Mouse (Mus musculus) embryo, embryonic 11 days (tissue): ENCODE results near the gene Gm12248.
"Not testable (repeated sequence)": the region's sequence is repeated elsewhere in the genome, so short reads cannot be mapped to it uniquely, and the experiment has no call there.

Source experiments
- DNase-seq: peaks from one replicate; pipeline ENCODE4 v3.0.0-alpha.2; 2015

Gene Gm12248

DNA sequence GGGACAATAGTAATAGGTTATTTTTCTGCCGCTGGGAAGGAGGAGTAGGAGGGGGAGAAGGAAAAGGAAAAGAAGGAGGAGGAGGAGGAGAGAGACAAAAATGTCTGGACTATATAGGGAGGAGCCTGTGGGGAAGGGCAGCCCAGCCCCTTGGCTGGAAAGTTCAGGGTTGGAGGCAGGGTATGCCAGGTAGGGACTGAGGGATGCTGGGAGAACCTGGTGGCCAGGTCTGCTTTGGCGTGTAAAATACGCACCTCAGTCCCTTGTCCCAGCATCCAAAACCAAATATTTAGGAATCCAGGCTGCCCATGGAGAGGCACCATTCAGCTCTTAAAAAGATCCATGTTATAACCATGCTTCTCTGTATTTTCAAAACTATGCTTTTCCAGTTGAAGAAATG lies 9.2 kb upstream of the Gm12248 start:
- DNase-seq = no peak

DNA sequence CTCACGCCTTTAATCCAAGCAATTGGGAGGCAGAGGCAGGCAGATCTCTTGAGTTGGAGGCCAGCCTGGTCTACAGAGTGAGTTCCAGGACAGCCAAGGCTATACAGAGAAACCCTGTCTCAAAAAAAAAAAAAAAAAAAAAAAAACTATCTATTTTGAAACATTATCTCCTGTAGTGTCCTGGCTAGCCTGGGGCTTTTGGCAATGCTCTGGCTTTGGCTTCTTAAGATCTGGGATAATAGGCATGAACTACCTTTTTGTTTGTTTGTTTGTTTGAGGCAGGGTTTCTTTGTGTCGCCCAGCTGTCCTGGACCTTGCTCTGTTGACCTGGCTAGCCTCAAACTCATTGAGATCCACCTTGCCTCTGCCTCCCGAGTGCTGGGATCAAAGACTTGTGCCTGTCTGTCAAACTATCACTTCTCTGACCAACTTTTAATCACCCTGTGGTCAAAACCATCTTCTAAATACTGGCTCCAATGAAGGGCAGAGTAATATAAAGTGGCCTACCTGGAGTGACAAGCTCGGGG lies 8.3 kb upstream of the Gm12248 start:
- no peak for DNase-seq

DNA sequence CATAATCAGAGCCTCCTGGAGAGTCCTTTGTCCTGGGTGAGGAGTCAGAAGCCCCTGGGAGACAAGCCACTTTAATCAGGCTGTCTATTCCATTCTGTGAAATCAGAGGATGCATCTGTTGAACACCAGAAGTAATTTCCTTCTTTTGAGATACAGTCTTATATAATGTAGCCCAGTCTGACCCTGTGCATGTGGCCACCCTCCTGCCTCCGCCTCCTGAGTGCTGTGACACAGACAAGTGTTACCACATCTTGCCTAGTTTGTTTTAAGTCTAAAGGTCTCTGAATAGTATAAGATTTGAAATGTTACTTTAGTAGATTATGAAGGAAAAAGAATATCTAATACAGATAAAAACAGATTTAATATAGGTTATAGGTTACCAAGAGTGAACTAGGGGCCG lies 7.1 kb upstream of the Gm12248 start:
- DNase-seq = no peak

DNA sequence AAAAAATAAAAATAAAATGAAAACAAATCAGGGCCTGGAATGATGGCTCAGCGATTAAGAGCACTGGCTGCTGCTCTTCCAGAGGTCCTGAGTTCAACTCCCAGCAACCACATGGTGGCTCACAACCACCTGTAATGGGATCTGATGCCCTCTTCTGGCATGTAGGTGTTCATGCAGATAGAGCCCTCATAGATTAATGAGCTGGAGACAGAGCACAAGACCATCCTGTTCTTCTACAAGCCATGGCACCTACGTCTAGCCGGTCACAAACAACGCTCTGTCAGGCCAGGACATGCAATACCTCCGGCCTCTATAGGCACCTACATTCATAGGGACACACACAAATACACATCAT lies 5.4 kb upstream of the Gm12248 start:
- DNase-seq = not testable (repeated sequence)

DNA sequence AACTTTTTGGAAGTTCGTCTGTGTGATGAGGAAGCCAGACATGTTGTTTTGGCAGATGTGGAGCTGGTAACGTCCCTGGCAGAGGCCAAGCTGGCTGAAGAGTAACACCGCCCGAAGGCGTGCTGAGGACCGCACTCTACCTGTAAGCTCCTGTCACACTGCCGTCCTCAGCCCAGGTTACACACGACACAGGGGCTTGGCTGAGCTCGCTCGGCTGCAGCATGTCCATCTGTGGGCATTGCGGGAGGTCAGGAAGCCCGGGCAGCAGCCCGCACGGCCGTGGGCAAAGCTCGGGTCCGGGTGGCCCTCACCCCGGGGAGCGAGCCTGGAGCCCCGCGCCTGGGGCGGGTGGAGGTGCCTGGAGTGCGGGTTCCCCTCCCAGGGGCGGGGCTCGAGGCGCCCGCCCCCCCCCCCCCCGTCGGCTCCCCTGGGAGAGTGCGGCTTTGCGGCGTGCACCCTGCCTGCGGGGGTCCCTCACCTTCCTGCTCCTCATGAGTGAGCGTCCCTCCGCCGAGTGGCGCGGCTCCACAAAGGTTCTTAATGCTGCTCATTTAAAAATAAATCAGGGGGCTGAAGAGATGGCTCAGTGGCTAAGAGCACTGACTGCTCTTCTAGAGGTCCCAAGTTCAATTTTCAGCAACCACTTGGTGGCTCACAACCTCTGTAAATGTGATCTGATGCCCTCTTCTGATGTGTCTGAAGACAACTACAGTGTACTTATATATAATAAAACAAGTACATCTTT lies 4.9 kb upstream of the Gm12248 start:
- peak; percentile 23 for DNase-seq

DNA sequence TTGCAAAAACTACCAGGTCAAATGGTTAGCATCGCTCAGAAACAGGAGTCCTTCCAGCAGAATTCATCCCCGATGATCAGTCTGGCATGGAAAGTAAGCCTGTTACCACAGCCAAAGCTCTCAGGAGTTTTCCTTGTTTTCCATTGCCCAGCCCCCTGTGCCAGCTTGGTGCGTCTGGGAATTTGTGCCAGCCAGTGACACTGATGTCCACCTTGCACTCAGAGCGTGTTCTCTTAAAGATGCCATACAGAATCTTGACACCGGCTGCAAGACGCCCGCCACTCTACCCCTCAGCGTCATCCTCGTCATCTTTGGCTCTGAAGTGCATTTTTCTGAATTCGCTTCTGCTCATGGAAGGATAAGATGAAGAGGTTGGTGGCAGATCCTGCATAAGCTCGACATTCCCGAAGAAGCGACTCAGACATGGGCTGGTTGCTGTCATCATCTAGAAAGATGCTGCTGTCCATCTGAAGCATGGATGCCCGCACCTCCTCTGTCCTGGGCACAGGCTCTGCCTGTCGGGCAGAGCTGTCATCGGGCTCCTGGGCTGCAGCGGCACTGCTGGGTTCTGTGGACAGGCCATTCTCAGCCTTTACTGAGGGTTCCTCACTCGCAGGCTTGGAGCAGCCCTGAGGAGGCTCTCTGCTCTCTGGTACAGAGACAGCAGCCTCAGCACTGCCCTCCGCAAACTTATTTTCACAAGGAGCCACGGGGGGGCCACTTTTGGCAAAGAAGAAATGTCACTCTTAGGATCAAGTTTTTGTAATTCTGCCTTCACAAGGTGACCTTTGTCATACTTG lies 4.1 kb upstream of the Gm12248 start:
- peak; percentile 43 for DNase-seq

DNA sequence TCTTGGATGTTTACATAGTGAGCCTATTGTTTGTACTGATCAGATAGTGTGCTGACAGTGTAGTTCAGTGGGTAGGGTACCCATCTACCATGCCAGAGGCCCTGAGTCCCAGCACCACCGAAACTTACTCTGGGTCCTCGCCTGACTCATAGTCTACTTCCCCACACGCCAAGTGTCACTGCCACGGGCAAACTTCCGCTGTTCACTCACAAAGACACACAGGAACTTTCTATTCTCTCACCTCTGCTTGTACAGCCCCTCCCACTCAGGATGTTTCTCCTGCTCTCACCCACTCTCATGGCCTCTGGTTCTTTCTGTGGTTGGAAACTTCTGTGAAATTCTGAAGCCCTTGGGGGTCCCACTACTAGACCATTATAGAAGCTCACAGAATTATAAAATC lies 3.2 kb upstream of the Gm12248 start:
- no peak for DNase-seq

DNA sequence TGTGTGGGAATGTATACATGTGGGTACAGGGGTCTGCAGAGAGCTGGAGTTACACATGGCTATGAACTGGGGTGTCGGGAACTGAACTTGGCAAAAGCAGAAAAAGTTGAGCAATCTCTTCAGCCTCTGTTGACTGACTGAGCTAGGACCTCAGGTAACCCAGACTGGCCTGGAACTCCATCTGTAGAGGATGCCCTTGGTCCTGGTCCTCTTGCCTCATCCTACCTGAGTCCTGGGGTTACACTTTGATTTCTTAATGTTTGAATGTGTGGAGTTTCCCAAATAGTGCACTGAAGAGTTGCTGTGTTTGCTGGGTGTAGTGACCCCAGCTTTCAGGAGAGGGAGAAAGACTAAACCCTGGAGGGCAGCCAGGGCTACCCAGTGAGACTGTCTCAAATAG lies 2.6 kb upstream of the Gm12248 start:
- no peak for DNase-seq

DNA sequence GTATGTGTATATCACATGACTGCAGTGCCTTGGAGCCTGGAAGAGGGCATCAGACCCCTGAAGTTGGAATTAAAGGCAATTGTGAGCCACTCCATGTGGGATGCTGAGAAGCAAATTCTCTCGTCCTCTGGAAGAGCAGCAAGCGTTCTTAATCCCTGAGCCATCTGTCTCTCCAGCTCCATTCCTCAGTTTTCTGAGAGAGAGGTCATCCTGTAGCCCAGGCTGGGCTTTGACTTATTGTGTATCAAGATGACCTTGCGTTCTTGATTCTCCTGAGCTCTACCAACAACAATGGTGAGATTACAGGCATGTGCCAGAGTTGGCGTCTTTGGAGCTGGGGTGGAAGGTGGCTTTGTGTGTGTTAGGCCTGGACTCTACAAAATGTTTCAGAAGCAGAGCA lies 1.8 kb upstream of the Gm12248 start:
- DNase-seq = no peak

DNA sequence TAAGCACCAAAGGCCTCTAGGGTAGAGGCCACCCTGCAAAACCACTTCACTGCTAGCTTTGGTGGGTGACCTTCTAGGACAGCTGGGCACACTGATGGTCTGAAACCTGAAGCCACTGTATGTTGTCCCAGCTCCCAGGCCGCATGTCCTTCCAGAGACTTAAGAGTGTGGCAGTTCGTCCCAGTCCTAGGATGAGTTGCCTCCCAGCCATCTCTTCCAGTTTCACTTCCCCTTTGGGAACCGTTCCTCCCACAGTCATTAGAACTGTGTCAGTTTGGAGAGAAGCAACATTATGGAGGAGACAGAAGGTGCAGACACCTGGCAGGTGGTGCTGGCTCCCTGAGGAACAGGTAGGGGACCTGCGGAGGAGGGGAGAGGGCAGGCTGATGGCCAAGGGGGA lies 393 bp downstream of the Gm12248 start:
- DNase-seq = no peak

DNA sequence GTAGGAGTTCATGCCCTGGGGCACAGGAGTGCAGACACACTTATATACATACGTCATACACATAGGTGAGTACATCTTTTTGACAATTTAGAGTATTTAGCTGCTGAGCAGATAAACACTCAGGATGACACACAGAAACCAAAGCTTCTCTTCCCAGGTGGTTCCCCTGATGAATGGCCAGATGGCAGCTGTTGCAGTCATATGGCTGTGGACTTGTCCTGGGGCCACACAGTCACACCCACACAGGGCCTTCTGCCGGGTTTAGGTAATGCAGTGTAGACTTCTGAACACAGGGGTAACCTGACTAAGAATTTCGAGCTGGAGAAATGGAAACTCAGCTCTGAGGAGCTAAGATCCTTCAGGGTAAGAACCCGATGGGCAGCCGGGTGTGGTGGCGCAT lies 11.2 kb downstream of the Gm12248 start:
- no peak for DNase-seq

DNA sequence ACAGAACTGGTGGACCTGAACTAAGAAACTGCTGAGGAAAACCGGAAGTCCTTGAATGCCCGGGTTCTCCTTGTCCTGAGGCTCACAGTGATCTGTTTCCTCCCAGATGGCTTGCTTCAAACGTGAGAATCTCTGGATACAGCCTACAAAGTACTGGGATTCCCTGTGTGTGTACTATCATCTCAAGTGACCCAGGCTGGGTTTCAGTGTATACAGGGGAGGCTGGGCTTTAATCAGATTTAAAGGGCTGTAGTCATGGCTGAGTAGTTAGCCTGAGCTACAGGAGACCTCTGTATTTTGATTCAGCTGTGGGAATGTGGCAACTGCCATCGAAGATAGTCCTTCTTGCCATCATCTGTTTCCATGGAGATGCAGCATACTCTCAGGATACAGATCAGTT lies 15.7 kb downstream of the Gm12248 start:
- DNase-seq = no peak

DNA sequence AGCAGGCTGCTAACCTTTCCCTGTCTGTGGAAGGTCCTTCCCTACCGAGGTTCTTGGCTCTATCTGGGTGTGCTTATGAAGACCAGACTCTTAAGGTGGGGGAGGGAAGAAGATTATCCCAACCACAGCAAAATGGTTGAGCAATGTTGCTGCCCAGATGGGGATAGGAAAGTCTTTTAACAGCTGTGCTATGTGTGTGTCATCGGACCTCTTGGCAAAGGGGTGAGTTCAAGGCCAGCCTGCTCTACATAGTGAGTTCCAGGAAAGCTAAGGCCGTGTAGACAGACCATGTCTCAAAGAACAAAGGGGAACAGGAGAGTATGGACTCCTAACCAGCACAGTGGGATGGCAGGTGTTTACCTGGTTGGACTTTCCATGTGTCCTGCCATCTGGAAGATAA lies 20.0 kb downstream of the Gm12248 start:
- no peak for DNase-seq

DNA sequence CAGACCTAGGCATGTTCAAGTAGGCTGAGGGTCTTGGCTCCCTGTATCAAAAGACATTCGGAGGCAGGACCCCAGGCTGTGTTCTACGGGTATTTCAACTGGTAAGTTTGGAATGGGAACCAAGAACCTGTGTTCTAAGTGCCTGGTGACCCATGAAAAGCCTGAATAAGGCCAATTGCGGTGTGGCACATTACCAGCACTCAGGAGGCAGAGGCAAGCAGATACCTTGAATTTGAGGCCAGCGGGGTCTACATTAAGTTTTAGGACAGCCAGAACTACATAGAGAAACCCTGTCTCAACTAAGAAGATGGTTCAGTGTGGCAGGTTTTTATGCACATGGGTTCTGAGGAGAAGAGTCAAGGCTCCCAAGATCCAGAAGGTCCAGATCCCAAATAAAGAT lies 27.9 kb downstream of the Gm12248 start:
- DNase-seq = no peak

DNA sequence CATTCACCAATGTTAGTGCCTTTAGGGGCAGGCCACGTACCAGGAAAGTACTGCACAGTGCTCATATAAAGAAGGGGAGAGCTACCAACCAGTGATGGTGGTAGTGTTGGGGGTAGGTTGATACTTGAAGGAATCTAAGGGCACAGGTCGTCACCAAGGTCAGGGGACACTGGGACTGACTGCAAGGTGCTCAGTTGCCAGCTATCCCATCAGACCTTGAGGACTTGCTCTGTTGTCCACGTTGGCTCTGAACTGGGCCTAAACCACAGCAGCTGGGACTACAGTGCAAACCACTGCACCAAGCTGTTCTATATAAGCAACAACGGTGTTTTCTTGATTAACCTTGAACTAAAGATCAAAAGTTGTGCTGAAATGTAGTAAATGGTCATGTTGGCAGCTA lies 30.3 kb downstream of the Gm12248 start:
- no peak for DNase-seq

DNA sequence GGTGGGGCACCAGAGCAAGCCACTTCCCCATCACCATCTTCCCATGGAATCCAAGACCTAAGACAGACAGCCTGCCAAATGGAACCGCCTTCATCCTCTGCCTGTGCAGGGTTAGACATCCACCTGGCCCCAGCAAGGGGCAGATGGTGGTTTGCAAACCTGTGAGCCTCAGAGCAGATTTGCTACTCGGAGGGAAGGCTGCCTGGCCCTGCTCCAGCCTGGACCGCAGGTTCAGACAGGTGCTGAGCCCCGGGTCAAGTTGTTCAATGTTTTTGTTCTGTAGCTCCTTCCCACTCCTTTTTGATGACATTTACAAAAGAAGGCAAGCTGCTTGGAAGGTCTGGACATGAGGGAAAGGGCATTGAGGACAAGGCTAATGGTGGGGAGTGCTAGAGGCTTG lies 31.7 kb downstream of the Gm12248 start:
- DNase-seq = not testable (repeated sequence)

DNA sequence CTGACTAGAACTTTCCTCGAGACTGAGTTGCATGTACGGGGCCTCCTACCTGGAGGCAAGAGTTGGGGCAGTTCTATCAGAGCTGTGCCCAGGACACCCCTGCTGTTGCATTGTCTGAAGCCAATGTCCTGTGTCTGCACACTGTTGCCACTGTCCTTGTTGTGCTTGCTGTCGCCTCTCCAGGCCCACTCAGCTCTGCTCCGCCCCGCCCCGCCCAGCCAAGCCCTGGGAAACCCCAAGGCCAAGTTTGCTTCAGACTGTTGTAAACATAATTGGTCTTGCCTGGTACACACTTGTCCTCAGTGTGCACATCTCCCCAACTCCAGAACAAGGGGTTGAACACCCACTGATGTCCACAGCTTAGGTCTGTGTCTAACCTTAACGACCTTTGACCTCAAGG lies 33.2 kb downstream of the Gm12248 start:
- not testable (repeated sequence) for DNase-seq

DNA sequence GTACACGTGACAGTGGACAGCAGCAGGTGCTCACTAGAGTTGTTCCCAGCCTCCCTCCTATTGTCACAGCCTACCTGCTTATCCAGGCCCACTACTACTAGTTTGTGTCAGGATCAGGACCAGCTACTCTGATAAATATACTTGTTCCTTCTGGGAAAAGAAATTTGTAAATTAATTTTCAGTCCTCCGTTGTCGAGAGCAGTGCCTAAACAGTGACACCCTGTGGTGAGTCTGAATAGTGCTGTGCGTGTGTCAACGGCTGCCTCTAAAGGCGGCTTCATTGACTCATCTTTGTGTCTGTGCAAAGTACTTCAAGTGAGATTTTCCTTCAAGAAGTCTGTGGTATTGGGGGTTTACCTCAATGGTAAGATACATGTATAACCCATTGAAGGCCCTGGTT lies 35.5 kb downstream of the Gm12248 start:
- peak; percentile 57 for DNase-seq

DNA sequence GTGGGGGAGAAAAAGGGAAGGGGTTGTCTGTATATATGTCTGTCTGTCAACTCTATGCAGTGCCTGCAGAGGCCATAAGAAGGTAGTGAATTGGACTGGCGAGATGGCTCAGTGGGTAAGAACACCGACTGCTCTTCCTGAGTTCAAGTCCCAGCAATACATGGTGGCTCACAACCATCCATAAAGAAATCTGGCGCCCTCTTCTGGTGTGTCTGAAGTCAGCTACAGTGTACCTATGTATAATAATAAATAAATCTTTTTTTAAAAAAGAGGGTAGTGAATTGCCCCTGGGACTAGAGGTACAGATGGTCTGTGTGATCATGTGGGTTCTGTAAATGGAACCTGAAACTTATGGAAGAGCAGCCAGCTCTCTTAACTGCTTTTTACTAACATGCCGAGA lies 46.5 kb downstream of the Gm12248 start:
- DNase-seq = peak; percentile 14

DNA sequence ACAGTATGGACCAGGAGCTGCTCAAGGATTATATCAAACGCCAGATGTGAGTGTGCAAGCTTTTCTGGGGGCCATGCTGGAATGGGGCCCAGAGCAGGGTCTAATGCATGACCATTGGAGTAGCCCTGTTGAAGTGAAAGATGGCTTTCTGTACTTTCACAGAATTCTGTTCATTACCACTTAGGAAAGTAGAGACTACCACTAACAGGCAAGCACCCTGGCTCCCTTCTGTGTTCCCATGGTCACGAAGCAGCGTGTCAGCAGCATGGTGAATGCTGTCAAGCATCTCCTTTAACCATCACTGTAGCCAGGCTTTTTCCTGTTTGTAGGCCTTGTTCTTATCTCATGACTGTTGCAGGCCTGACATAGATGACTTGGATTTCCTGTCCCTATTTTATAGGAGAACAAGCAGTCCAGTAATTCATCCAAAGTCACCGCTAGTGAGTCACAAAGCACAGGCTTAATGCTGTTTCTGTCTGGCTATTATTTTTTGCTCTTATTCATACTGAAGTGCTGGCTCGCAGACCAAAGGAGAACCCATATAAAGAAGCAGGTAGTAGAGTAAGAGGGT lies 50.0 kb downstream of the Gm12248 start:
- DNase-seq = no peak

DNA sequence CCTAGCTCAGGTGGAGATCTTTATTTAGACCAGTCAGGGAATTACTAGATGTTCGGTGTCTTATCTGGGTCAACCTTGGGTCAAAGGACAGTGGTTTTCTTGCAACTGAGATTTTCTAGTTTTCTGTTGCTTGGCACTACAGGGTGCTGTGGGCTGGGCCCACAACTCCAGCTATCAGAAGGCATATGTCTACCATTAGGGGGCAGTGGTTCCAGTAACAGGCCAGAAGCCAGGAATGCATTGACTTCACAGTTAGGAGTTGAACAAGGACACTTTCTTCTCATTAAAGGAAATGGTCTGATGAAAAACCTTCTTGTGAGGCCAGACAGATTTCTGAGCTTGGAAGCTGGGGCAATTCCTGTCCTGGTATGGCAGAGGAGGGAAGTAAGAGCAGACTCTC lies 53.9 kb downstream of the Gm12248 start:
- peak; percentile 36 for DNase-seq

DNA sequence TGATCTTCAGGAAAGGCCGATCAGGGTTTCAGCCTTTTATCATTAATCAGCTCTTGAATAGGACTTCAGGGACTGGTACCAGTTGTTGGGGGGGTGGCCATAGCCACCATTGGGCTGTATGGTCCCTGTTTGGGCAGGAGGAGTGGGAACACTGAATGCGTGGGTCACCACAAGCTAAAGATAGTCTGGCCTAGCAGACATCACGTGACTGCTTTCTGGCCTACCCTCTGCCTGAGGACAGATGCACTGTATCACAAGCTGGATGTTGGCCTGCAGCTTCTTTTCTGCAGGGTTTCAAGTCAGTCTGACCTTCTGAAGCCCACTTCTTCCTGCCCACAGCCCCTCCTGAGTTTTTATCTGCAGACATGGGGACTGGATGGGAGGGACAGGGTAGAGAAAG lies 59.3 kb downstream of the Gm12248 start:
- DNase-seq = no peak

DNA sequence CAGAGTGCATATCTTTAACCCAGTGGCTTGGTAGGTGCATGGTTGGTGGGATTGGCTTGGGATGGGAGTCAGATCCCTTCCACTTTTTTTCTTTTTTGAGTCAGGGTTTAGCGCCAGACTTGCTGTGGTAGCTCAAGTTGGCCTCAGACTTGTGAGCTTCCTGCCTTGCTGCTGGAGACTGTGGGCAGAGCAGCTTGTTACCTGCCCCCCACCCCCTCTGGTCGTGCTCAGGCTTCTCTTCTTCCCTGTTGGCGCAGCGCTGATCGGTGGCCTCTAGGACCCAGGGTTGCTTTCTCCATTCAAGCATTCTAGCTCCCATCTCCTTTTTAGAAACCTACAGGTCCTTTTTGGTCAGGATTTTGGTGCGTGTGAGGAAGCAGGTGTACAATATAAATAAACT lies 61.8 kb downstream of the Gm12248 start:
- no peak for DNase-seq

DNA sequence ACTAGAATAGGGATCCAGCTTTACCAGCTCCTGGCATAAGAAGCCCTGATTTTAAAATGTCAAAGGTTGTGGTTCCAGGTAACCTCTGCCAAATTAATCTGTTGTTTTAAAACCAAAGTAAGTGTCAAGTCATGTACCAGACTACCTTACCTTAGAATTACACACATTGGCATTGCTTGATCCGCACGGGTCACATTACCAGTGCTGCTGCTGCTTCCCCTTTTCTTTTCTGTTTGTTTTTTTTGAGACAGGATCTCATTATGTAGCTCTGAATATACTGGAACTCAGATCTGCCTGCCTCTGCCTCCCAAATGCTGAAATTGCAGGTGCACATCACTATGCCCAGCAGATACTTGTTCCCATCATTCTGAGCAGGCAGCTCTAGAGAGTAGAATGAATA lies 63.1 kb downstream of the Gm12248 start:
- DNase-seq = no peak
